Mouse (Mus musculus): ENCODE measurements around the gene Spp1. TPM values are rescaled to one million over a fixed set of nuclear protein-coding genes. Genes with fewer than 3 reads are reported as not detected.

The Spp1 gene
- polyA plus RNA-seq, 1 experiment: 0.89 TPM

GRCm38 (mm10) chr5:104449491-104449890 is 14.6 kb downstream of the Spp1 start:
- H3K4me3 ChIP-seq (ENCODE audit: control insufficient read depth, low read depth, low read length): no peak overlapping the region
- no peaks in the 10 kb centered on the region for H3K36me3 ChIP-seq (ENCODE audit: control insufficient read depth, insufficient read depth, low read length)
- no peak overlapping the region for H3K27ac ChIP-seq (ENCODE audit: control insufficient read depth, insufficient read depth, low read depth, low read length)
- H3K27me3 ChIP-seq (ENCODE audit: control insufficient read depth, insufficient read depth, low read length): no peaks in the 10 kb centered on the region
- TF ChIP-seq POLR2A (IDR thresholded peaks at IDR 0.05; ENCODE audit: control insufficient read depth, low read depth, low read length): no peak
- TF ChIP-seq CTCF (IDR thresholded peaks at IDR 0.05; ENCODE audit: control insufficient read depth, insufficient read depth, insufficient replicate concordance, low read depth, low read length): no peak
- H3K4me1 ChIP-seq (ENCODE audit: control insufficient read depth, insufficient read depth, low read length): no peaks in the 10 kb centered on the region

- no peak for TF ChIP-seq CTCF (IDR thresholded peaks at IDR 0.05; ENCODE audit: control insufficient read depth, insufficient read depth, insufficient replicate concordance, low read depth, low read length)
- TF ChIP-seq POLR2A (IDR thresholded peaks at IDR 0.05; ENCODE audit: control insufficient read depth, low read depth, low read length): no peak
- no peak overlapping the region for H3K27ac ChIP-seq (ENCODE audit: control insufficient read depth, insufficient read depth, low read depth, low read length)
- H3K27me3 ChIP-seq (ENCODE audit: control insufficient read depth, insufficient read depth, low read length): no peaks in the 10 kb centered on the region
- no peaks in the 10 kb centered on the region for H3K4me1 ChIP-seq (ENCODE audit: control insufficient read depth, insufficient read depth, low read length)
- no peaks in the 10 kb centered on the region for H3K36me3 ChIP-seq (ENCODE audit: control insufficient read depth, insufficient read depth, low read length)
- H3K4me3 ChIP-seq (ENCODE audit: control insufficient read depth, low read depth, low read length): no peak overlapping the region
Observed at GRCm38 (mm10) chr5:104453075-104453474, 18.2 kb downstream of the Spp1 start.

GRCm38 (mm10) chr5:104454564-104454963 is 19.6 kb downstream of the Spp1 start:
- Histone ChIP-seq H3K27ac (ENCODE audit: control insufficient read depth, insufficient read depth, low read depth, low read length) (no peak overlapping the region), H3K4me3 (ENCODE audit: control insufficient read depth, low read depth, low read length) (no peak overlapping the region), H3K4me1 (ENCODE audit: control insufficient read depth, insufficient read depth, low read length) (peaks cover 6% of the 10 kb centered on the region), H3K27me3 (ENCODE audit: control insufficient read depth, insufficient read depth, low read length) (no peaks in the 10 kb centered on the region), H3K36me3 (ENCODE audit: control insufficient read depth, insufficient read depth, low read length) (no peaks in the 10 kb centered on the region)
- TF ChIP-seq POLR2A (IDR thresholded peaks at IDR 0.05; ENCODE audit: control insufficient read depth, low read depth, low read length) (no peak), CTCF (IDR thresholded peaks at IDR 0.05; ENCODE audit: control insufficient read depth, insufficient read depth, insufficient replicate concordance, low read depth, low read length) (no peak)

- H3K27ac ChIP-seq (ENCODE audit: control insufficient read depth, insufficient read depth, low read depth, low read length): peak within 1 kb of the TSS; percentile 70
- peaks cover 13% of the 10 kb centered on the region for H3K4me1 ChIP-seq (ENCODE audit: control insufficient read depth, insufficient read depth, low read length)
- peak within 1 kb of the TSS; percentile 93 for H3K4me3 ChIP-seq (ENCODE audit: control insufficient read depth, low read depth, low read length)
- H3K27me3 ChIP-seq (ENCODE audit: control insufficient read depth, insufficient read depth, low read length): no peaks in the 10 kb centered on the region
- TF ChIP-seq POLR2A (IDR thresholded peaks at IDR 0.05; ENCODE audit: control insufficient read depth, low read depth, low read length) (no peak), CTCF (IDR thresholded peaks at IDR 0.05; ENCODE audit: control insufficient read depth, insufficient read depth, insufficient replicate concordance, low read depth, low read length) (no peak)
- no peaks in the 10 kb centered on the region for H3K36me3 ChIP-seq (ENCODE audit: control insufficient read depth, insufficient read depth, low read length)
Observed at GRCm38 (mm10) chr5:104458832-104459705, 24.2 kb downstream of the Spp1 start, which contains the start of gene Pkd2. TSS of gene Pkd2 (plus strand) at chr5:104459450.

- Histone ChIP-seq H3K36me3 (ENCODE audit: control insufficient read depth, insufficient read depth, low read length) (no peaks in the 10 kb centered on the region), H3K4me1 (ENCODE audit: control insufficient read depth, insufficient read depth, low read length) (peaks cover 13% of the 10 kb centered on the region), H3K27me3 (ENCODE audit: control insufficient read depth, insufficient read depth, low read length) (no peaks in the 10 kb centered on the region), H3K4me3 (ENCODE audit: control insufficient read depth, low read depth, low read length) (peak overlapping the region; percentile 93), H3K27ac (ENCODE audit: control insufficient read depth, insufficient read depth, low read depth, low read length) (peak overlapping the region; percentile 70)
- TF ChIP-seq CTCF (IDR thresholded peaks at IDR 0.05; ENCODE audit: control insufficient read depth, insufficient read depth, insufficient replicate concordance, low read depth, low read length): no peak
- TF ChIP-seq POLR2A (IDR thresholded peaks at IDR 0.05; ENCODE audit: control insufficient read depth, low read depth, low read length): no peak
Observed at GRCm38 (mm10) chr5:104459706-104460455, 25.0 kb downstream of the Spp1 start.

- Histone ChIP-seq H3K4me3 (ENCODE audit: control insufficient read depth, low read depth, low read length) (peak overlapping the region; percentile 93), H3K4me1 (ENCODE audit: control insufficient read depth, insufficient read depth, low read length) (peaks cover 15% of the 10 kb centered on the region), H3K27me3 (ENCODE audit: control insufficient read depth, insufficient read depth, low read length) (no peaks in the 10 kb centered on the region), H3K27ac (ENCODE audit: control insufficient read depth, insufficient read depth, low read depth, low read length) (no peak overlapping the region), H3K36me3 (ENCODE audit: control insufficient read depth, insufficient read depth, low read length) (no peaks in the 10 kb centered on the region)
- TF ChIP-seq POLR2A (IDR thresholded peaks at IDR 0.05; ENCODE audit: control insufficient read depth, low read depth, low read length) (no peak), CTCF (IDR thresholded peaks at IDR 0.05; ENCODE audit: control insufficient read depth, insufficient read depth, insufficient replicate concordance, low read depth, low read length) (no peak)
Observed at GRCm38 (mm10) chr5:104460456-104460838, 25.5 kb downstream of the Spp1 start.

- Histone ChIP-seq H3K4me1 (ENCODE audit: control insufficient read depth, insufficient read depth, low read length) (peaks cover 15% of the 10 kb centered on the region), H3K36me3 (ENCODE audit: control insufficient read depth, insufficient read depth, low read length) (no peaks in the 10 kb centered on the region), H3K27me3 (ENCODE audit: control insufficient read depth, insufficient read depth, low read length) (no peaks in the 10 kb centered on the region), H3K27ac (ENCODE audit: control insufficient read depth, insufficient read depth, low read depth, low read length) (no peak overlapping the region), H3K4me3 (ENCODE audit: control insufficient read depth, low read depth, low read length) (no peak overlapping the region)
- TF ChIP-seq POLR2A (IDR thresholded peaks at IDR 0.05; ENCODE audit: control insufficient read depth, low read depth, low read length): no peak
- no peak for TF ChIP-seq CTCF (IDR thresholded peaks at IDR 0.05; ENCODE audit: control insufficient read depth, insufficient read depth, insufficient replicate concordance, low read depth, low read length)
Observed at GRCm38 (mm10) chr5:104460856-104461255, 25.9 kb downstream of the Spp1 start.
